Mouse (Mus musculus) limb, embryonic 14.5 days (tissue): ENCODE measurements at regions not wholly inside any gene's neighbourhood (a gene's known extent, or its start where the extent isn't known, plus 50 kb on each side); places are given as distances from the start of the nearest gene placed in this dataset.
A peak's percentile ranks its signal among the peaks of the same experiment; 100 is the strongest.

Experiments
- ATAC-seq: fragments of 200-750 bp; cut with Nextera tagmentation; 2 replicates; pipeline ENCODE4 v1.8.0; 2017; ENCODE audit warnings: low read depth, moderate number of reproducible peaks, moderate TSS enrichment; ENCODE audit not compliant: low FRiP score
- DNase-seq: peaks from one replicate; pipeline ENCODE4 v3.0.0-alpha.2; 2015; ENCODE audit warnings: low spot score
- H3K27ac ChIP-seq: fragments of 300-500 bp; sonication (generic); replicated peaks from 2 replicates; pipeline ENCODE4 v1.5.1; 2014; ENCODE audit warnings: low read depth, mild to moderate bottlenecking, low read length, moderate library complexity, mixed read lengths
- H3K27me3 ChIP-seq: fragments of 300-500 bp; sonication (generic); 2 replicates; pipeline ENCODE4 v1.6.1; 2014; ENCODE audit warnings: low read length, mixed read lengths; ENCODE audit not compliant: control insufficient read depth, insufficient read depth
- H3K36me3 ChIP-seq: fragments of 300-500 bp; sonication (generic); 2 replicates; pipeline ENCODE4 v1.6.1; 2014; ENCODE audit warnings: mild to moderate bottlenecking, low read length, moderate library complexity, mixed read lengths; ENCODE audit not compliant: control insufficient read depth, insufficient read depth
- H3K4me1 ChIP-seq: fragments of 300-500 bp; sonication (generic); 2 replicates; pipeline ENCODE4 v1.6.1; 2014; ENCODE audit warnings: antibody characterized with exemption, low read length, mixed read lengths; ENCODE audit not compliant: control insufficient read depth, insufficient read depth
- H3K4me2 ChIP-seq: fragments of 300-500 bp; sonication (generic); replicated peaks from 2 replicates; pipeline ENCODE4 v1.6.1; 2014; ENCODE audit warnings: low read depth, mild to moderate bottlenecking, low read length, moderate library complexity; ENCODE audit not compliant: severe bottlenecking
- H3K4me3 ChIP-seq: fragments of 300-500 bp; sonication (generic); replicated peaks from 2 replicates; pipeline ENCODE4 v1.5.1; 2014; ENCODE audit warnings: low read length
- H3K9ac ChIP-seq: fragments of 300-500 bp; sonication (generic); 2 replicates; pipeline ENCODE4 v1.6.1; 2014; ENCODE audit warnings: mild to moderate bottlenecking, low read depth, low read length, moderate library complexity; ENCODE audit not compliant: severe bottlenecking
- H3K9me3 ChIP-seq: fragments of 300-500 bp; sonication (generic); 2 replicates; pipeline ENCODE4 v1.6.1; 2016; ENCODE audit warnings: low read length; ENCODE audit not compliant: control insufficient read depth
- POLR2A ChIP-seq: fragments of 200-500 bp; IDR thresholded peaks from 2 replicates; pipeline ENCODE4 v1.8.0; 2012; ENCODE audit warnings: inconsistent platforms, mild to moderate bottlenecking, moderate library complexity, borderline replicate concordance; ENCODE audit not compliant: insufficient read depth, insufficient read length; ENCODE audit errors: extremely low read depth
- WGBS: fragments of 180-500 bp; shearing (Covaris S2); extraction: QIAGEN DNeasy Blood & Tissue Kit; methylation state at CpG from one replicate; pipeline ENCODE4 v1.1.7; 2014; 5-methylcytosine and 5-hydroxymethylcytosine counted together

- ATAC-seq (no peak), DNase-seq (no peak)
- Histone ChIP-seq H3K9me3 (no peaks in the 10 kb centered on the region), H3K4me3 (no peak overlapping the region), H3K27me3 (no peaks in the 10 kb centered on the region), H3K27ac (no peak overlapping the region), H3K4me1 (no peaks in the 10 kb centered on the region), H3K36me3 (no peaks in the 10 kb centered on the region), H3K4me2 (no peak overlapping the region), H3K9ac (no peak overlapping the region)
- 95% methylated on average over 5 of the region's 5 CpGs for WGBS
- TF ChIP-seq POLR2A: no peak
Measured at GRCm38 (mm10) chr1:76212486-76212885, 666.4 kb downstream of the Slc4a3 start.

- Histone ChIP-seq H3K4me3 (no peak overlapping the region), H3K4me1 (peaks cover 14% of the 10 kb centered on the region), H3K4me2 (no peak overlapping the region), H3K36me3 (no peaks in the 10 kb centered on the region), H3K27me3 (no peaks in the 10 kb centered on the region), H3K9ac (no peak overlapping the region), H3K9me3 (no peaks in the 10 kb centered on the region), H3K27ac (no peak overlapping the region)
- no peak for TF ChIP-seq POLR2A
- no peak for ATAC-seq
- WGBS: 75% methylated on average over 3 of the region's 3 CpGs
- no peak for DNase-seq
Measured at GRCm38 (mm10) chr1:76244721-76245120, 698.7 kb downstream of the Slc4a3 start.

- DNase-seq (peak; percentile 14), ATAC-seq (no peak)
- 34% methylated on average over 8 of the region's 8 CpGs for WGBS
- Histone ChIP-seq H3K36me3 (no peaks in the 10 kb centered on the region), H3K9ac (no peak overlapping the region), H3K27ac (0 out of 2 replicates have a peak overlapping the region, but pooled peaks have one; percentile 8), H3K4me1 (peaks cover 19% of the 10 kb centered on the region), H3K9me3 (no peaks in the 10 kb centered on the region), H3K27me3 (no peaks in the 10 kb centered on the region), H3K4me3 (no peak overlapping the region), H3K4me2 (no peak overlapping the region)
- TF ChIP-seq POLR2A: no peak
Measured at GRCm38 (mm10) chr1:76246181-76246796, 700.2 kb downstream of the Slc4a3 start.

- no peak for DNase-seq
- H3K9me3 ChIP-seq: no peaks in the 10 kb centered on the region
- H3K4me3 ChIP-seq: no peak overlapping the region
- WGBS: 24% methylated on average over 8 of the region's 8 CpGs
- H3K36me3 ChIP-seq: no peaks in the 10 kb centered on the region
- no peaks in the 10 kb centered on the region for H3K27me3 ChIP-seq
- peaks cover 23% of the 10 kb centered on the region for H3K4me1 ChIP-seq
- no peak for TF ChIP-seq POLR2A
- H3K4me2 ChIP-seq: no peak overlapping the region
- ATAC-seq: no peak
- no peak overlapping the region for H3K27ac ChIP-seq
- no peak overlapping the region for H3K9ac ChIP-seq
Measured at GRCm38 (mm10) chr1:76247126-76247525, 701.1 kb downstream of the Slc4a3 start.

- Histone ChIP-seq H3K4me1 (no peaks in the 10 kb centered on the region), H3K27me3 (no peaks in the 10 kb centered on the region), H3K4me3 (no peak overlapping the region), H3K36me3 (no peaks in the 10 kb centered on the region), H3K9me3 (no peaks in the 10 kb centered on the region), H3K27ac (no peak overlapping the region), H3K9ac (no peak overlapping the region), H3K4me2 (no peak overlapping the region)
- DNase-seq (no peak), ATAC-seq (no peak)
- 32% methylated on average over 4 of the region's 4 CpGs for WGBS
- TF ChIP-seq POLR2A: no peak
Measured at GRCm38 (mm10) chr1:76258217-76258616, 712.2 kb downstream of the Slc4a3 start.
